Mouse (Mus musculus) fat pad, adult 2 months (tissue): ENCODE measurements at regions not wholly inside any gene's neighbourhood (a gene's known extent, or its start where the extent isn't known, plus 50 kb on each side); places are given as distances from the start of the nearest gene placed in this dataset.

Experiments
- DNase-seq: peaks from one replicate; pipeline ENCODE4 v3.0.0-alpha.2; 2011; ENCODE audit warnings: low read depth, low spot score; ENCODE audit errors: extremely low read depth

DNA sequence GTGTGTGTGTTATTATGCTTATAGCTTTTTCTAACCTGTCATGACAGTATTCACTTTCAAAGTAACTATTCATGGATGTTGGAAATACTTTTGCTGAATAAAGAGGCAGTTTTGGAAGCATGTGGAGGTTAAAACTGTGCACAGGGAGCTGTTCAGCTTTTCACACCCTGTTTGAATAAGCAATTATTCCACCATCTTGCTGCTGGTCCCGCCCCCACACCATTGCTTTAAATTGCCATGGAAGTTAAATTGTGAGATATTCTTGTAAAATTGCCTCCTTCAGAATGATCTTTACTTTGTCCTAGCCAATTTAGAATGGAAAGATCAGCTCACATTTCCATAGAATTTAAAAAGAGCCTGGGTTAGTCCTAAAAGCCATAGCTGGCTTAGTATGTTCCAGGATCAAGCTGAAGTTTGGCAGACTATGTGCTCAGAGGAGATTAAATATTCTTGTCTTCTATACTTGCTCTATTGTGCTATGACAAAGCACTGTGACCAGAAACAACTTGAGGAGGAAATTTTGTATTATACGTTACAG is 328.4 kb upstream of the Agtr1b start:
- no peak for DNase-seq

DNA sequence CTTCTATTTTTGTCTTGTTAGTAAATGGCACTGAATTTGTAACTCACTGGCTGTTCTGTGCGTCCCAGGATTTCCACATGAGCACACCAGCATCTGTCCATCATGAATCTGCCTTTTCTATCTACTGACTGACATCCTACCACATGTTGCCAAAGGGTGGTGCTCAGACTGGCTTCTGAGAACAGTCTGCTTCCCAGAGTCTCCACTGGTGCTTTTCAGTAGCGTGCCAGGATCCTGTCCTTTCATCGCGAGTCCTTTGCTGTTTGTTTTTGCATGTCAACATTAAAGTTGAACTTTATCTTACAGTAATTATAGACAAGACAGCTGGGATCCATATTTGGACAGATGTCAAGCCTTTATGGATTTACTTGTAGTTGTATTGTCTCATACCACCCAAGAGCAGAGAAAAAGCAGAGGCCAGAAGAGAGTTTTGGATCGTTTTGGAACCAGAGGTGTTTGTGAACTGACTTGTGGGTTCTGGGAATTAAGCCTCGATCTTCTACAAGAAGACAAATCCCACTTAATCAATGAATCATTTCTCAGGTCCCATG is 314.0 kb upstream of the Agtr1b start:
- no peak for DNase-seq

DNA sequence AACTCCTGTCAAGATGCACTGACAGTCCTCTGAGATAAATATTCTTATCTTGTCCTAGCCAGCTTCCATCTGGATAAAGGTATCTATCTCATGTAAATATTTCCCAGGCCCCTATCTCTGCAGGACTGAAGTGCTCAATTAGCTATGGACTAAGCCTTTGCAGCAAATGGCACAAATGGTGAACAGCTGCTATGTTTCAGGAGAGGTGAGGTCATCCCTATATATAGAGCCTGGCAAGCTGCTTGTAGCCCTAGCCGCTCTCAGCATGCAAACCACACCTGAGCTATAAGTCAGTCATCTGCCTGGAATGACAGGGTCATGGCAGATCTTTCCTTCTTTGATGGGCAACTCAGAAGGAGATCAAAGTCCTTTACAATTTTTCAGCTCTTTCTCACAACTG is 294.9 kb upstream of the Agtr1b start:
- no peak for DNase-seq

GRCm38 (mm10) chr3:20655345-20655744 is 288.4 kb upstream of the Agtr1b start:
- DNase-seq: no peak
